Comparison of ENCODE assay signal across 17 mouse cellular contexts in the genomic region with DNA sequence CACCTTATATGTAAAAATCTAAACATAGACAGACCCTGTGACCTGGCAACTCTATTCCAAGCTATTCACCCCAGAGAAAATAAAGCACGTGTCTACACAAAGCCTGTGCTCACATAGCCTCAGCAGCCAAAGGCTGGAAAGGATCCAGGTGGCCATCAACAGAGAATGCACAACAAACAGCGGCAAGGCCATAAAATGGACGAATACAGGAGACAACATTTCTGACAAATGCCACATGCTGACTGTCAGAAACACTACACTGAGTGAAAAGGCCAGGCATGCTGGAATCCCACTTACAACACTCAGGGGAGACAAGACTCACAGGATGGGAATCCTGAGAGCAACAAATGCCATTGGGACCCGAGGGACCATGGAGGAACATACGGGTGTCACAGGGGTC. TPM values are rescaled to one million over a fixed set of nuclear protein-coding genes. Genes with fewer than 3 reads are reported as not detected.
DNase-seq lines count a peak whose midpoint lies in the region; ATAC-seq and TF ChIP-seq lines count a peak whose summit lies in the region.
"Had no signal": no experiment of that assay in that cellular context is flagged by ENCODE, and none has a peak within 500 bp of the region (broad histone marks: within the 10 kb centered on the region; RNA-seq: fewer than 3 reads in every experiment).

No protein-coding gene starts in this region.

- H3K9ac ChIP-seq in heart, postnatal 0 days (replicated peaks; ENCODE audit: low read depth, low read length), result no peak overlapping the region; the same call in 1 of the 2 replicates
- H3K9ac ChIP-seq in hindbrain, embryonic 11.5 days (ENCODE audit: low read depth, low read length), result no peak overlapping the region
- H3K9ac ChIP-seq in midbrain, embryonic 13.5 days (replicated peaks), result no peak overlapping the region
- H3K9ac ChIP-seq: heart, embryonic 12.5 days; liver, embryonic 12.5 days; midbrain, embryonic 12.5 days had no signal

- TF ChIP-seq EP300 in heart, postnatal 0 days (IDR thresholded peaks at IDR 0.05; ENCODE audit: low read depth), result no peak

- no peak for TF ChIP-seq CTCF in heart, postnatal 0 days (IDR thresholded peaks at IDR 0.05; ENCODE audit: low read depth)

- H3K27me3 ChIP-seq in heart, postnatal 0 days (ENCODE audit: control insufficient read depth, insufficient read depth, low read length), result no peaks in the 10 kb centered on the region
- no peaks in the 10 kb centered on the region for H3K27me3 ChIP-seq in hindbrain, embryonic 11.5 days (ENCODE audit: control insufficient read depth, insufficient read depth, low read length)
- H3K27me3 ChIP-seq in midbrain, embryonic 13.5 days, result no peaks in the 10 kb centered on the region
- H3K27me3 ChIP-seq: CH12.LX; heart, embryonic 12.5 days; liver, embryonic 12.5 days; midbrain, embryonic 12.5 days had no signal

- peaks cover 89% of the 10 kb centered on the region for H3K36me3 ChIP-seq in heart, postnatal 0 days (replicated peaks; ENCODE audit: control insufficient read depth, insufficient read depth, low read length)
- 0 out of 2 replicates have a peak, but pooled peaks cover 4% of the 10 kb centered on the region for H3K36me3 ChIP-seq in hindbrain, embryonic 11.5 days (ENCODE audit: control insufficient read depth, insufficient read depth, low read length)
- peaks cover 98% of the 10 kb centered on the region for H3K36me3 ChIP-seq in midbrain, embryonic 13.5 days

- H3K4me2 ChIP-seq in heart, postnatal 0 days (ENCODE audit: low read depth, low read length), result no peak overlapping the region
- H3K4me2 ChIP-seq in hindbrain, embryonic 11.5 days (replicated peaks; ENCODE audit: low read depth, low read length), result no peak overlapping the region
- H3K4me2 ChIP-seq in midbrain, embryonic 13.5 days (replicated peaks), result no peak overlapping the region
- H3K4me2 ChIP-seq: heart, embryonic 12.5 days; liver, embryonic 12.5 days; midbrain, embryonic 12.5 days had no signal

- no peak for DNase-seq in heart, postnatal 0 days (ENCODE audit: low spot score)
- DNase-seq in heart, adult 18-20 months, result no peak
- peak; percentile 71 for DNase-seq in adrenal gland, adult 2 months
- DNase-seq in brain, adult 2 months (ENCODE audit: low read depth, low spot score), result peak; percentile 56
- peak; percentile 37 to 43 for DNase-seq in kidney, postnatal 36 days
- no peak for DNase-seq in hindbrain, embryonic 11.5 days (ENCODE audit: low spot score)
- no peak for DNase-seq in gastrocnemius, adult 8-10 months (ENCODE audit: low spot score in 2 of 2)
- DNase-seq: cerebellum, adult 9-11 months; embryo, embryonic 11 days; gastrocnemius, postnatal 14 days; retina, postnatal 1 day had no signal

- ATAC-seq in heart, postnatal 0 days (ENCODE audit: insufficient read depth, low read depth), result peak; percentile 27; the same call in 1 of the 2 replicates
- ATAC-seq in hindbrain, embryonic 11.5 days (ENCODE audit: low FRiP score), result no peak
- no peak for ATAC-seq in midbrain, embryonic 13.5 days
- ATAC-seq: liver, embryonic 12.5 days had no signal

- WGBS in heart, postnatal 0 days, result 67% methylated on average over 5 of the region's 5 CpGs
- 94% methylated on average over 5 of the region's 5 CpGs for WGBS in hindbrain, embryonic 11.5 days
- WGBS in midbrain, embryonic 13.5 days, result 92% methylated on average over 5 of the region's 5 CpGs

- H3K4me1 ChIP-seq in heart, postnatal 0 days (ENCODE audit: control insufficient read depth, insufficient read depth), result no peaks in the 10 kb centered on the region
- no peaks in the 10 kb centered on the region for H3K4me1 ChIP-seq in hindbrain, embryonic 11.5 days (replicated peaks; ENCODE audit: control insufficient read depth, insufficient read depth, low read length)
- no peaks in the 10 kb centered on the region for H3K4me1 ChIP-seq in midbrain, embryonic 13.5 days (replicated peaks)
- H3K4me1 ChIP-seq: heart, embryonic 12.5 days; limb, embryonic 10.5 days; midbrain, embryonic 12.5 days had no signal

- no peak overlapping the region for H3K27ac ChIP-seq in heart, postnatal 0 days (ENCODE audit: low read depth)
- no peak overlapping the region for H3K27ac ChIP-seq in hindbrain, embryonic 11.5 days (ENCODE audit: low read depth, low read length)
- no peak overlapping the region for H3K27ac ChIP-seq in midbrain, embryonic 13.5 days
- H3K27ac ChIP-seq: limb, embryonic 10.5 days; liver, embryonic 12.5 days; midbrain, embryonic 12.5 days had no signal

- H3K9me3 ChIP-seq in heart, postnatal 0 days (replicated peaks; ENCODE audit: control insufficient read depth, low read length), result no peaks in the 10 kb centered on the region
- H3K9me3 ChIP-seq in hindbrain, embryonic 11.5 days (ENCODE audit: control insufficient read depth, low read length), result no peaks in the 10 kb centered on the region
- no peaks in the 10 kb centered on the region for H3K9me3 ChIP-seq in midbrain, embryonic 13.5 days
- H3K9me3 ChIP-seq: heart, embryonic 12.5 days; limb, embryonic 10.5 days; liver, embryonic 12.5 days; midbrain, embryonic 12.5 days had no signal

- no peak overlapping the region for H3K4me3 ChIP-seq in heart, postnatal 0 days (ENCODE audit: low read depth, low read length)
- H3K4me3 ChIP-seq in hindbrain, embryonic 11.5 days (ENCODE audit: low read depth, low read length), result no peak overlapping the region
- no peak overlapping the region for H3K4me3 ChIP-seq in midbrain, embryonic 13.5 days (replicated peaks)
- H3K4me3 ChIP-seq: heart, embryonic 12.5 days; limb, embryonic 10.5 days; liver, embryonic 12.5 days; midbrain, embryonic 12.5 days had no signal

RNA-seq across cellular contexts. Expression of a gene that starts 15.2 kb away (rescaled TPM):
- 13.7 and 16.6 TPM in 2 replicates for total RNA-seq in heart, postnatal 0 days (2014; rRNA removed; ENCODE audit: low replicate concordance)
- 7.6 and 7.7 TPM in 2 replicates for polyA plus RNA-seq in heart, postnatal 0 days (2015; fragmentation: Nextera tagmentation; extraction: Ambion mirVana)
- 1 to 10 TPM; 7.8 to 8.2 TPM for total RNA-seq in heart, adult 18-20 months (2021)
- total RNA-seq in adrenal gland, adult 2 months (2021), result 10 to 100 TPM; 12.8 to 17.2 TPM
- polyA plus RNA-seq in adrenal gland, adult 2 months (2012; rRNA removed), result 4.6 and 4.8 TPM in 2 replicates
- polyA plus RNA-seq in hindbrain, embryonic 11.5 days (2014; fragmentation: Nextera tagmentation; extraction: Ambion mirVana), result 9.0 and 11.1 TPM in 2 replicates
- polyA plus RNA-seq in midbrain, embryonic 13.5 days (2015; fragmentation: Nextera tagmentation; extraction: Ambion mirVana), result 14.2 and 14.3 TPM in 2 replicates
- 10 to 100 TPM in 2 of 4 experiments, 1 to 10 TPM in 2; 5.9 to 11.3 (median 9.4) TPM for total RNA-seq in gastrocnemius, adult 8-10 months (2022)

RNA-seq across cellular contexts. Expression of a gene that starts 34.3 kb away (rescaled TPM):
- 52.4 and 163 TPM in 2 replicates for total RNA-seq in heart, postnatal 0 days (2014; rRNA removed; ENCODE audit: low replicate concordance)
- 192 and 202 TPM in 2 replicates for polyA plus RNA-seq in heart, postnatal 0 days (2015; fragmentation: Nextera tagmentation; extraction: Ambion mirVana)
- total RNA-seq in heart, adult 18-20 months (2021), result 100 to 1,000 TPM; 139 to 144 TPM
- total RNA-seq in adrenal gland, adult 2 months (2021), result 100 to 1,000 TPM; 214 to 253 TPM
- 19.7 and 24.8 TPM in 2 replicates for polyA plus RNA-seq in adrenal gland, adult 2 months (2012; rRNA removed)
- polyA plus RNA-seq in hindbrain, embryonic 11.5 days (2014; fragmentation: Nextera tagmentation; extraction: Ambion mirVana), result 404 and 436 TPM in 2 replicates
- polyA plus RNA-seq in midbrain, embryonic 13.5 days (2015; fragmentation: Nextera tagmentation; extraction: Ambion mirVana), result 281 and 297 TPM in 2 replicates
- total RNA-seq in gastrocnemius, adult 8-10 months (2022), result 100 to 1,000 TPM; 142 to 173 (median 149) TPM

RNA-seq across cellular contexts. Expression of a gene that starts 55.0 kb away (rescaled TPM):
- 236 and 375 TPM in 2 replicates for total RNA-seq in heart, postnatal 0 days (2014; rRNA removed; ENCODE audit: low replicate concordance)
- 771 and 839 TPM in 2 replicates for polyA plus RNA-seq in heart, postnatal 0 days (2015; fragmentation: Nextera tagmentation; extraction: Ambion mirVana)
- total RNA-seq in heart, adult 18-20 months (2021), result 100 to 1,000 TPM; 228 to 241 TPM
- total RNA-seq in adrenal gland, adult 2 months (2021), result 100 to 1,000 TPM; 404 to 437 TPM
- 370 and 455 TPM in 2 replicates for polyA plus RNA-seq in adrenal gland, adult 2 months (2012; rRNA removed)
- polyA plus RNA-seq in hindbrain, embryonic 11.5 days (2014; fragmentation: Nextera tagmentation; extraction: Ambion mirVana), result 1,456 and 1,584 TPM in 2 replicates
- polyA plus RNA-seq in midbrain, embryonic 13.5 days (2015; fragmentation: Nextera tagmentation; extraction: Ambion mirVana), result 2,058 and 2,203 TPM in 2 replicates
- total RNA-seq in gastrocnemius, adult 8-10 months (2022), result 100 to 1,000 TPM; 532 to 601 (median 581) TPM

Comparison
In these comparisons a context has a peak if more than half of its experiments do, and no peak if none do; other contexts are left out.
1. DNase-seq: peak in adrenal gland, adult 2 months (single experiment), brain, adult 2 months (single experiment) and kidney, postnatal 36 days (2 of 2); none in heart, postnatal 0 days (single experiment), heart, adult 18-20 months (0 of 2), hindbrain, embryonic 11.5 days (single experiment) and gastrocnemius, adult 8-10 months (0 of 2).